Mouse (Mus musculus) fibroblast of lung, adult 2 months (primary cell): ENCODE results near the gene Olfr1080.
"Not testable (repeated sequence)": the region's sequence is repeated elsewhere in the genome, so short reads cannot be mapped to it uniquely, and the experiment has no call there.

Experiments used
- DNase-seq: peaks from one replicate; pipeline ENCODE4 v3.0.0-alpha.2; 2011; ENCODE audit warnings: low read depth

The Olfr1080 gene

GRCm38 (mm10) chr2:86558135-86558534 is at the start of gene Olfr1080:
TSS of gene Olfr1080 (minus strand) at chr2:86558235.
- DNase-seq: not testable (repeated sequence)

GRCm38 (mm10) chr2:86598866-86599265 is 40.8 kb upstream of the Olfr1080 start, which contains the start of gene Olfr1082:
TSS of gene Olfr1082 (minus strand) at chr2:86598966.
- not testable (repeated sequence) for DNase-seq

- DNase-seq: no peak
Observed at GRCm38 (mm10) chr2:86542380-86542779, 15.7 kb downstream of the Olfr1080 start, which contains the start of gene Olfr1079. TSS of gene Olfr1079 (minus strand) at chr2:86542480.

- DNase-seq: no peak
Observed at GRCm38 (mm10) chr2:86530991-86531390, 27.0 kb downstream of the Olfr1080 start.

- DNase-seq: no peak
Observed at GRCm38 (mm10) chr2:86508161-86508560, 49.9 kb downstream of the Olfr1080 start, which contains the start of gene Olfr1076. TSS of gene Olfr1076 (plus strand) at chr2:86508461.
